Mouse (Mus musculus) heart, adult 2 months (tissue): ENCODE measurements around the gene A1cf.

Experiments
- CTCF ChIP-seq: fragments of 200-600 bp; IDR thresholded peaks from 2 replicates; pipeline ENCODE4 v1.8.1; 2022; ENCODE audit warnings: antibody characterized with exemption, mild to moderate bottlenecking, moderate library complexity
- EP300 ChIP-seq: fragments of 200-500 bp; IDR thresholded peaks from 2 replicates; pipeline ENCODE4 v1.6.1; 2011; ENCODE audit warnings: low read depth, low read length, control low read depth; ENCODE audit not compliant: insufficient read depth

GRCm38 (mm10) chr19:31877968-31878367 lies 9.4 kb downstream of the A1cf start:
- TF ChIP-seq CTCF: no peak
- TF ChIP-seq EP300: no peak
